Mouse (Mus musculus) CD4-positive, CD25-positive, alpha-beta regulatory T cell, adult 9 weeks (primary cell): ENCODE measurements around the gene Trip13. TPM values are rescaled to one million over a fixed set of nuclear protein-coding genes. Genes with fewer than 3 reads are reported as not detected.

ENCODE experiments used
- polyA plus RNA-seq: library from polyadenylated mRNA; unstranded; fragments of 100-300 nt; shearing (Covaris generic); gene quantifications from one replicate; pipeline ENCODE4 v1.2.1, GENCODE M21; 2017

Trip13 gene
- 2.6 TPM for polyA plus RNA-seq

DNA sequence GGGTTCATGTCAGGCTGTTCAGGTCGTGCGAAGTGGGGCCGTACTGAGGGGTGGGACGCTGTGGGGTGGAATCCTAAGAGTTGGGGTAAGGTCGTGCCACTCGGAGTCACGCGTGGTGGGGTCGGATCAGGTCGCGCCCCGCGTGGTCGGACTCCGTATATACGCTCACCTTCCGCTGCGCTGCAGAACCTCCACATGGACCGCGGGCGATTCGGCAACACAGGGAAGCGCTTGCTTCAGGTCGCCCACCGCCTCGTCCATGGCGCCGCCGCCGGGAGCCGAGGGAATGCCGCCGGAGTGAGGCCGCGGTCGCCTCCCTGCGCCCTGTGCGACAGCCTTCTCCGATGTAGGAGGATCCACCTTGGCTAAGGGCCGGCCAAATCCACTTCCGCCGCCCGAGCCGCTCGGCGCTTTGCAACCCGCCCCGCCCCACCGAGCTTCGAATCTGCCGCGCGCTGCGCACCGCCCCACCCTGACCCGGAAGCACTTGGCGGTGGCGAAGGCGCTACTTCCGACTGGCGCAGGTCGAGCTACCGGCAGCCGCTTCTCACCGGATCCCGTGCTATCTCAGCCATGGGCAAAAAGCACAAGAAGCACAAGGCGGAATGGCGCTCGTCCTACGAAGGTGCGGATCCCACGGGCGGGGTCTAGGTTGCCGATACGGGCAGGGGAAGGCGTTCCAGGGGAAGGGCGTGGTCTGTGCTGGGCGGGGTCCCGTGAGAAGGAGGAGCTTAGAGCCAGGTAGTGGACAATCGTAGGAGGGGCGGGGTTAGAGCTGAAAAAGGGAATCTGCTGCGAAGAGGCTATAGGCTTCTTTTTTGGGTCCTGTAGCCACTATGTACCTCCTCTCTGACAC is at the start of gene Trip13, which contains the start of gene Brd9:
Trip13 (minus strand) TSS at position 464 of the 856 bp plus-strand sequence.
Brd9 (plus strand) TSS at position 491 of the 856 bp plus-strand sequence.

DNA sequence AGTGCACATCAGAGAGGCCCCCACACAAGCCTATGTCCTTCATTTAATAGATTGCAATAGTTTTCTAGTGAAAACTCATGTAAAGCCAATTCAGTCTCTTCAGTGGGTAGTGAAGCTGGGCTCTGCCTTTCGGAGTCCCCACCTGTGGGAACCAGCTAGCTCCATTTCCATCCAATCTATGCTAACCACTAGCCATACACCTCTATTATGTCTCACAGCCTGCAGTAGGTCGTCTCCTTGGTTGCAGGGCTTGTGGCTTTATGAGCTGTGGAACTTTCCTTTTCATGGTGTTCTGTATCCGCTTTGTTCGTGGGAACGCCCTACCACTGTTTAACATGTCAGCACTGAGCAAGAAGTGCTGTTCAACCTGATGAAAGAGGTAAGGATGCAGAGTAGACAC is 26.0 kb upstream of the Trip13 start, which contains the start of gene Zdhhc11:
Zdhhc11 (plus strand) TSS at position 301 of the 400 bp plus-strand sequence.

Other genes with a start within 250 kb of the Trip13 start
- gene Slc6a19, start 232.9 kb downstream of the Trip13 start, polyA plus RNA-seq, result not detected
- gene Slc12a7, start 204.7 kb downstream of the Trip13 start, polyA plus RNA-seq, result 119 TPM
- 0.37 TPM for gene Nkd2, start 90.2 kb downstream of the Trip13 start, polyA plus RNA-seq
- 84.4 TPM for gene Brd9, start within 50 bp of the Trip13 start, polyA plus RNA-seq
- not detected for gene Zdhhc11, start 26.1 kb upstream of the Trip13 start, polyA plus RNA-seq
- 0.86 TPM for gene Tppp, start 71.6 kb upstream of the Trip13 start, polyA plus RNA-seq
- gene Cep72, start 124.5 kb upstream of the Trip13 start, polyA plus RNA-seq, result 7.9 TPM
- not detected for gene Slc9a3, start 183.7 kb upstream of the Trip13 start, polyA plus RNA-seq